Mouse (Mus musculus) gastrocnemius, postnatal 10 days (tissue): ENCODE measurements around the gene Mindy4b-ps. TPM values are rescaled to one million over a fixed set of nuclear protein-coding genes. Genes with fewer than 3 reads are reported as not detected.
"Not testable (repeated sequence)": the region's sequence is repeated elsewhere in the genome, so short reads cannot be mapped to it uniquely, and the experiment has no call there.

Experiments
- DNase-seq: peaks from one replicate; pipeline ENCODE4 v3.0.0; 2021; ENCODE audit warnings: mixed read lengths
- long read RNA-seq, 2 experiments: library from polyadenylated mRNA; stranded (forward); transcript quantifications; one replicate each; pipeline ENCODE4 v2.0.0; 2021
- total RNA-seq, 2 experiments: library from RNA; stranded (reverse); gene quantifications; 2 replicates each; pipeline ENCODE4 v1.2.3; 2021

Mindy4b-ps gene
- total RNA-seq, result not detected
- long read RNA-seq, experiment 1, result 0 reads
- long read RNA-seq, experiment 2, result 0 reads

- DNase-seq, result no peak
Measured at GRCm38 (mm10) chr3:58822211-58822610, at the start of gene Mindy4b-ps. Gene Mindy4b-ps (minus strand): TSS chr3:58822311.

GRCm38 (mm10) chr3:58871882-58872281, 49.8 kb upstream of the Mindy4b-ps start:
- not testable (repeated sequence) for DNase-seq

- no peak for DNase-seq
Measured at GRCm38 (mm10) chr3:58865690-58866089, 43.6 kb upstream of the Mindy4b-ps start.

- DNase-seq, result no peak
Measured at GRCm38 (mm10) chr3:58862976-58863375, 40.9 kb upstream of the Mindy4b-ps start.

- no peak for DNase-seq
Measured at GRCm38 (mm10) chr3:58843415-58843814, 21.3 kb upstream of the Mindy4b-ps start.

- DNase-seq, result no peak
Measured at GRCm38 (mm10) chr3:58833442-58834160, 11.5 kb upstream of the Mindy4b-ps start.

- DNase-seq, result no peak
Measured at GRCm38 (mm10) chr3:58832888-58833287, 10.8 kb upstream of the Mindy4b-ps start.

GRCm38 (mm10) chr3:58831586-58831985, 9.5 kb upstream of the Mindy4b-ps start:
- no peak for DNase-seq

GRCm38 (mm10) chr3:58829926-58830325, 7.8 kb upstream of the Mindy4b-ps start:
- no peak for DNase-seq

- DNase-seq, result no peak
Measured at GRCm38 (mm10) chr3:58828366-58829153, 6.4 kb upstream of the Mindy4b-ps start.

GRCm38 (mm10) chr3:58826266-58826665, 4.2 kb upstream of the Mindy4b-ps start:
- DNase-seq, result no peak

- no peak for DNase-seq
Measured at GRCm38 (mm10) chr3:58817337-58817736, 4.8 kb downstream of the Mindy4b-ps start.

GRCm38 (mm10) chr3:58814191-58814590, 7.9 kb downstream of the Mindy4b-ps start:
- DNase-seq, result no peak

GRCm38 (mm10) chr3:58810353-58810752, 11.8 kb downstream of the Mindy4b-ps start:
- no peak for DNase-seq

- DNase-seq, result no peak
Measured at GRCm38 (mm10) chr3:58809111-58809915, 12.8 kb downstream of the Mindy4b-ps start.

GRCm38 (mm10) chr3:58808636-58809035, 13.5 kb downstream of the Mindy4b-ps start:
- no peak for DNase-seq

GRCm38 (mm10) chr3:58804745-58805144, 17.4 kb downstream of the Mindy4b-ps start:
- DNase-seq, result no peak

- no peak for DNase-seq
Measured at GRCm38 (mm10) chr3:58798676-58799075, 23.4 kb downstream of the Mindy4b-ps start.

- no peak for DNase-seq
Measured at GRCm38 (mm10) chr3:58798245-58798644, 23.9 kb downstream of the Mindy4b-ps start.

- no peak for DNase-seq
Measured at GRCm38 (mm10) chr3:58789473-58789872, 32.6 kb downstream of the Mindy4b-ps start.

- DNase-seq, result no peak
Measured at GRCm38 (mm10) chr3:58789033-58789432, 33.1 kb downstream of the Mindy4b-ps start.

- no peak for DNase-seq
Measured at GRCm38 (mm10) chr3:58786470-58786869, 35.6 kb downstream of the Mindy4b-ps start.

GRCm38 (mm10) chr3:58785863-58786262, 36.2 kb downstream of the Mindy4b-ps start:
- peak; percentile 56 for DNase-seq
